Mouse (Mus musculus) ovary, postnatal 36 days (tissue): ENCODE measurements at regions not wholly inside any gene's neighbourhood (a gene's known extent, or its start where the extent isn't known, plus 50 kb on each side); places are given as distances from the start of the nearest gene placed in this dataset.
"Not testable (repeated sequence)": the region's sequence is repeated elsewhere in the genome, so short reads cannot be mapped to it uniquely, and the experiment has no call there.

Experiments
- DNase-seq: peaks from one replicate; pipeline ENCODE4 v3.0.0; 2022; ENCODE audit warnings: low spot score, mixed read lengths

DNA sequence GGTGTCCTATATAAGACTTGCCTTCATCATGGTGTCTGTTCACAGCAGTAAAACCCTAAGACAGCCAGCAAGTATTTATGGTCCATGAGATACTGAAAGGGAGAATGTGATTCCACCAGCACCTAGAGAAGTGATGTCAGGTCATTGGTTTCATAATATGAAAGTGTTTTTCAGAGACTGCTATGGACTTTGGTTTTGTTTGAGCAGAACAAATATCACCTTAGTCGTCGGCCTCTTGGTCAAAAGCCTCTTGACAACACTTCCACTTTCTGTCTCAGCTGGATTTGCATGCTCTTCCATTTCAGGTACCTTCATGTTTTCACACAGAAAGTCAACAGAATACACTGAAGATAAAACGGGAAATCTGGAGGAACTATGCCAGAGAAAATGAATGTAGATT is 56.7 kb upstream of the Lrrc8b start:
- no peak for DNase-seq

DNA sequence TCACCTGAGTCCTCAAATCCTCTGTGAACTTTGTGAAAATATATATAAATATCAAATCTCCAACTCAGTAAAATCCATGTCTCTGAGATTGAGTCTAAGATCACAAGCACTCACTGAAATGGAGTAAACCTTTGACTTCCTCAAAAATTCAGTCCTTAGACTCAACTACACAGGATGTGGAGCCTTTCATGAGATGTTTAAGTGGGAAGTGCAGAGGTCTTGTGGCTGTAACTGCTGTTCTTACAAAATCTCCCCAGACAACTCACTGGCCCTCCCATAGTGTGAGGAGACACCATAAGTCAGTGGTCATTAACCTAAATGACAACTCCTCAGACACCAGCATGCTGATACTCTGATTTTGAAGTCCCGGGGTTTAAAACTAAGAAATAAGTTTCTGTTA is 59.2 kb upstream of the Lrrc8b start:
- DNase-seq, result not testable (repeated sequence)

DNA sequence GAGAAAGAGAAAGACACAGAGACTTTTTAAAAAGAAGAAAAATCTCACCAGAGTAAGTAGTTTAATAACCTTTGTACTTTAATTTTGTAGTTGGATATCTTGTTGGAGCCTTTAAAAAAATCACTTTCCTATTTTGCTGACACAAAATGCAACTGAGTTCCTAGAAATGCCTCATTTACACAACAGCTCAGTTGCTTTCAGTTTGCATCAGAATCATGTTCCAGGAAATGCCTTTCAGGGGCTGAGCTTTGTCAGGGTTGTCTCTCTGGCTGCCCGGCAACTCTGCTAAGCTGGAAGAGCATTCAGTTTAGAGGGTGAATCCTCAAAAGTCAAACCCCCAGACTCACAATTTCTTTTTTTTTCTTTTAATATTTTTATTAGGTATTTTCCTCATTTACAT is 60.5 kb upstream of the Gbp6 start:
- no peak for DNase-seq

DNA sequence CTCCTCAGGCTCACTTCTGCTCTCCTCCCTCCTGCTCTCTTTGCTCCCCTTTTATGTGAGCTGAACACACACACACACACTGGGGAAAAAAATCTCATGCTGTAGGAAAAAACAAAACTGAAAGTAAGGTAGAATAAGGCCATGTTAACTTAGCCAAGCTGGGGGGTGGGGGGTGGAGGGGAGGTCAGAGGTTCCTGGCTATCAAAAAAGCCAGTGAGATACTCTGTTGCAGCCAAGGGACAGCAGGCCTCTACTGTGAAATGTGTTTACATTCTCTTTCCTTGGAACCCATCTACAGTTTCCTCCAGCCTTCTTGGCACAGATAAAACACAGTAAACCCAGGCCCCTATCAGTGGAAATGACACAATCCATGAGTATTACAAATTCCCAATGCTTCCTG is 53.0 kb upstream of the Gbp6 start:
- DNase-seq, result no peak

DNA sequence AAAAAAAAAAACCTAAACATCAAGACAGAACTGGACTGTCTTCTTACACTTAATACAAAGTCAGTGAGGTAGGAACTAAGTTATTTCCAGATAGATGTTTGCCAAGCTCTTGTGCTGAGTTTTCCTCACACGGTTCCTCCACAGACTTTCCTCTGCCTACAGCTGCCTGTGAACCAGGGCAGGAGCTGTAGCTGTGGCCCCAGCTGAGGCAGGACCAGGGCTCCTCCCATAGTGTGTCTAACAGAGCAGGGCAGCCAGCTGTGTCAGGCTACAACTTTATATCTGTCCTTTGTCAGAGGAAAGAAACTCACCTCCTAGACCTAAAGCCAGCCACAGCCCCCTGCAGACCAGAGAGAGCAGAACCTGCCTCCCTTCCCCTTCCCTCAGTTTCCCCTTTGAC is 52.5 kb upstream of the Gbp6 start:
- peak; percentile 7 for DNase-seq

DNA sequence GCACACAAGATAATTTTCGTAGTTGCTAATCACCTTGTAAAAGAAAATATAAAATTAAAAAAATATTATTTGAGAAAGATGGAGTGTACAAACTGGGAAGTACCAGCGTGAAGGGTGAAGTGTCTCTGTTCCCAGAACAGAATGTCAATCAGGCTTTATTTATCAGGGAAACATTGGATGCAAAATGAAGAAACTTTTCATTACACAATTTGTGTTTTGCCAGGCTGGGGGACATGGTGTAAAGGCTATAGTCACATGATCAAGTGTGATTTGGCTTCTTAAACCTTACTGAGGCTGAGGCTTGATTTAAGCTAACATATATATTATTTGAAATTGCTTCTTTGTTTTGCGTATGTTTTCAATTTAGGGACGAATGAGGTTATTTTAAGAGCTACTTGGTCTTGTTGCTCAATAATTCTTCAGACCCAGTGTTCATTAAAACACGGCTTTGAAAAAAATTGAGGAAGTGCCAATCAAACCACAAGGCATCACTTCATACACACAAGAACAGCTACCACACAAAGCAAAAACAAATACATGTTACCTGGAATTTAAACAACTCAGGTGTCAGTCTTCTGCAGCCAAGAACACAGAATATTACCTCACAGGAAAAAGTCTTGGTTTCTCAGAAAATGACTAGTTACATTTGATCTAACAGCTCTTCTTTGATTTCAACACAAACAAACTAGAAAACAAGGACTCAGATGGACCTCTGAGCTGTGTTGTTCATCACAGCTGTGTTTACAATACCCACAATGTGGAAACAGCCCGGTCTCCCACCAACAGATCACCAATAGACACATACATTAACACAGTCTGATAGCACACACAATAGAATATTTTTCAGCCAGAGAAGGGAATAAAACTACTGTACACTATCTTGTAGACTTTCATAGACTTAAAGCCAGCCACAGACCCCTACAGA is 51.6 kb upstream of the Gbp6 start:
- DNase-seq, result no peak

DNA sequence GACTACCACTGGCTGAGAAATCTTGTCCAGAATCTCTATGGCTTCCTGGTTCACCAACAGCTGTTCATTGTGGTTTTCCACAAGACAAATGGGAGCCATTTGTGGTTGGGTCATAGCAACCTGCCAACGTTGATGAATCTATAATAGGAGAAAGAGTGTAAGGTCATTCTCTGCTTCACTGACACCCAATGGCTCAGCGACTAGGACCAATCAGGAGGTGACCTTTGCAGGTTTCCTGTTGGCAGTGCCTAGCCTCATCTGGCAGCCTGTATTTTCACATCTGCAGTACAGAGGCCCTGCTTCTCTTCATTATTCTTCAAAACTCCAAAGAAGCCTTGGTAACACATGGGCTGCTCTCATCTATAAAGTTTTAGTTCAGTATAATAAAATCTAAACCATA is 50.3 kb upstream of the Gbp6 start:
- DNase-seq, result not testable (repeated sequence)
